Mouse (Mus musculus): Measurements from ENCODE around the gene Fshb.

GRCm38 (mm10) chr2:107084256-107084655, 24.8 kb upstream of the Fshb start:
- TF ChIP-seq USF2 (conservative IDR thresholded peaks at IDR 0.05; ENCODE audit: low read depth, low read length): no peak
- no peak for TF ChIP-seq POLR2A (IDR thresholded peaks at IDR 0.05; ENCODE audit: low read depth, low read length)
- TF ChIP-seq E2F4 (IDR thresholded peaks at IDR 0.05; ENCODE audit: insufficient replicate concordance, low read depth, low read length): no peak
- no peak for TF ChIP-seq RCOR1 (conservative IDR thresholded peaks at IDR 0.05; ENCODE audit: low read depth, low read length)
- TF ChIP-seq CHD2 (IDR thresholded peaks at IDR 0.05; ENCODE audit: low read length): no peak
- no peak for TF ChIP-seq UBTF (IDR thresholded peaks at IDR 0.05; ENCODE audit: low read depth, low read length)
- TF ChIP-seq POLR2AphosphoS2 (IDR thresholded peaks at IDR 0.05; ENCODE audit: low read depth, low read length): no peak

All from CH12.LX (cell line).